ENCODE assay signal across 14 mouse cellular contexts in the genomic region with DNA sequence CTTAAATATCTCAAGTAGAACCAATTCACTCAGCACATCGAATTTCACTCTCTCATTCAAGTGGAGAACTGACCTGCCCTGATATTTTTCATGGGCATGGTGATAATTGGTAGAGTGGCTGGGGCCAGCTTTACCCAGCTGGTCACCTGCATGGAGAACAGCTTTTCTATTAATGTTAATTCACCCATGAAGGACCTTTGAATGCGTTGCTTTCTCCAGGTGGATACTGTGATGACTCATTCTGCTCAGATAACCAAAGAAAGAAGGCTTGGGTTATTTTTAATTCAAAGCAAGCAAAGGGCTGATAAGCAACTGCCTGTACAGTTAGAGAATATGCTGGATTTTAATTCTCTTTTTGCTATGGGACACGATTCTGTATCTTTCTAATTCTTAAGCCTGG.
"Had no signal": no experiment of that assay in that cellular context is flagged by ENCODE, and none has a peak within 500 bp of the region (broad histone marks: within the 10 kb centered on the region; RNA-seq: fewer than 3 reads in every experiment).

No protein-coding gene starts in this region.

- H3K9ac ChIP-seq: liver, embryonic 13.5 days had no signal

- H3K27me3 ChIP-seq: liver, embryonic 13.5 days had no signal

- H3K4me2 ChIP-seq: liver, embryonic 13.5 days; midbrain, embryonic 11.5 days had no signal

- H3K4me1 ChIP-seq: liver, embryonic 13.5 days had no signal

- H3K4me3 ChIP-seq: left cerebral cortex, adult 2 months; liver, embryonic 13.5 days had no signal

- H3K36me3 ChIP-seq: liver, embryonic 13.5 days had no signal

- H3K9me3 ChIP-seq: liver, embryonic 13.5 days had no signal

- DNase-seq: kidney, adult 2 months; kidney, postnatal 10 days; kidney, postnatal 36 days; layer of hippocampus, postnatal 36 days; liver, embryonic 13.5 days; lung, adult 2 months; lung, postnatal 14 days; lung, postnatal 4 days; midbrain, embryonic 14.5 days; thymus, adult 2 months; thymus, postnatal 14 days; thymus, postnatal 4 days had no signal

- H3K27ac ChIP-seq: left cerebral cortex, adult 2 months; liver, embryonic 13.5 days had no signal
